Mouse (Mus musculus): ENCODE data around the gene Shld2.
"Not testable (repeated sequence)": the region's sequence is repeated elsewhere in the genome, so short reads cannot be mapped to it uniquely, and the experiment has no call there.

Gene Shld2

DNA sequence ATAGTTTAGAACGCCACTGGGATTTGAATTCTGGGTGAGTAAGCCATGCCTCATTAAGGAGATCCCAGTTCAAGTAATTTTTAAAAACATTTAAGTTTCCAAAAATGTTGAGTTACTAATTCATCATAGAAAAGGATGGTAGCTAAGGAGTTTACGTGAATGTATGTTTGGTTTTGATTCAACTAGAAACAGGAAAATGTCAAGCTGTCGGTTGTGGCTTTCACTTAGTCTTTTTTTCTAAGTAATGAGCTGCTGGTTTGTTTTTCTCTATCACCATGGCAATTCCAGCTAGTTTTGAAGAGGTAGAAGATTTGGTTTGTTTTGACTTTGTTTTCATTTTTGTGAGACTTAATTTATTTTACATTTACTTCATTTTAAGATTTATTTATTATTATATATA is 7.1 kb upstream of the Shld2 start:
- no peak for DNase-seq

DNA sequence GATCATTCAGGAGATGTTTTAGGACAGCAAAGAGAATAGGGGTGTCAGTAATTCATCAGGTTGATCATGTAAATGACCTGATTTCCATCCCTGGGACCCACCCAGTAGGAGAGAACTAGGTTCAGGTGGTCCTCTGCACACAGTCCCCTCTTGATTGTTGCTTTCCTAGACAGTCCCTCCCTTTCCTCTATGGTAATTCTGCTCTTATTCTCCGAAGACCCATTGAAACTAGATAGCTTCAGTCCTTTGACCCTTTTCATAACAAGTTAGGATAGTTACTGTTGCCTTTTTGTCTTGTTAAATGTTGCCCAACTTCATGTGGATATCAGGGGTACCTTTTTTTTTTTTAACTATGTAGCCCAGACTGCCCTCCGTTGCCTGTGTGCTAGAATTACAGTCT is 6.1 kb upstream of the Shld2 start:
- no peak for DNase-seq

DNA sequence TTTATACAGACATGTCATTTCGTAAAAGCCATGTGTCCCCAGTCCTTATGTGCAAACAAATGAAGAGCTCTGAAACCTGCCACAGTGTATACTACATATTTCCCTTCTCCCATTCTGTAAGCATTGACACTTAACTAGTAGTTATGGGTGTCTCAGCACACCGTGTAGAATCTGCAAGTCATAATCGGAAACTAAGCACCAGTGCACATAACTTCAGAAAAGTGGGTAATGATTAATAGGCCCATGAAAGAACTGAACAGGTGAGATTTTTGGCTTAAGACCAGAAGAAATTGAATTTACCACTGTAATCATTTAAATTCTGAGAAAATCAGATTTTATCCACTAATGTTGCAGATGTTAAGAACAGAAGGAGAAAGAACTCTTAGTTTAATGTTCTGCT is 4.5 kb upstream of the Shld2 start:
- no peak for DNase-seq

DNA sequence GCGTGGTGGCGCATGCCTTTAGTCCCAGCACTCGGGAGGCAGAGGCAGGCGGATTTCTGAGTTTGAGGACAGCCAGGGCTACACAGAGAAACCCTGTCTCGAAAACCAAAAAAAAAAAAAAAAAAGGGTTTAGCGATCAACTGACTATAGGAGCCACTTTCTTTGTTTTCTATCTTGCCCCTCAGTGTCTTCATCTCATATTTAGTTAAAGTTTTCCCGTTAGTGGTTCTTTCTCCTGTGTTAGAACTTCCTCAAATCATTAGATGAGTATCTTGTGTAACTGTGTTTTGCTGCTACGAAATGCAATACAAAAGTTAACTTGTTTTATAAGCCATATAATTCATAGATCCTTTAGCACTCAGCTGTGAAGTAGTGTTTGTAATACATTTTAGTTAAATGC is 4.1 kb upstream of the Shld2 start:
- not testable (repeated sequence) for DNase-seq

DNA sequence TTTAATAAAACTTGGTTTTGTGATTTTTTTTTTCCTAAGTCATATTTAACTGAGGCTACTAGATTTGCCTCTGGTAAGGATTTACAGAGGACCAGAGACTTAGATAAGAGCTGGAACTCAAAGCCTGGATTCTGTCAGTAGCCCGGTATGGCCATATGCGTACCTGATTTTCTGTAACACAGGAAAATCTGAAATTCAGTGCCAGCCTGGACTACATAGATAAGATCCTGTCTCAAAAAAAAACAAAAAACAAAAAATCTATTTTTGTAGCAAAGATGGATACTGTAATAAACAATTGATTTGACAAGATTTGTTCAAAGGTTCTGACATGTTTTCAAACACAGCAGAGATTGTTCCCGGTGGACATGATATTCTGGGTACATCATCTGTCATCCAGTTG is 3.3 kb upstream of the Shld2 start:
- no peak for DNase-seq

DNA sequence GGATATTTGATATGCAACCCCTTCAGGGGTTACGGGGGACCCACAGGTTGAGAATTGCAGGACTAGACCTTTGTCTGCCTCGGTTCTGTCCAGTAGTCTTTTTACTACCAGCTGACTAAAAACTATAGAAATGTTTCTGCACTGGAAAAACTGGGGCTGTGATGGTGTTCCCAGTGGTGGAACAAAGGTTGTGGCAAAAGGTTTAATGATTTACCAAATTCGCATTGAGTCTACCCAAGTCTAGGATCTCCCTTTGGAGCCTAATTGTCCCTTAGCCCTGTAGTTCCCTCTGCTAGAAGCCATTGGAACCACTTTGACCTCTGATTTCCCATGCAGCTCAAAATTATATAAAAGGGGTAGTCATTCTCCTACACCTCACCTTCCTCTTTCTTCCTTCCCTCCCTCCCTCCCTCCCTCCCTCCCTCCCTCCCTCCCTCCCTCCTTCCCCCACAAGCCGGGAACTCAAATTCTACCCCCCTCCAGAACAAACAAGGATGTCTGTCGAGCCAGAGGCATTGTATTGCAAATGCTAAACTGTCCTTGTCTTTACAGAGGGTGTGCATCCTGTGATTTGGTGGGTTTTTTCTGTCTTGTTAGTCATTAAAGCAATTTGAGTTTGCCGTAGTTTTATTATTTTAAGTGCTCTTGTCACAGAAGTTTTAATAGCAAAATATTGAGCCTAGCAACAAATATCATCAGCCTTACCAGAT is 2.2 kb upstream of the Shld2 start:
- peak; percentile 53 for DNase-seq

DNA sequence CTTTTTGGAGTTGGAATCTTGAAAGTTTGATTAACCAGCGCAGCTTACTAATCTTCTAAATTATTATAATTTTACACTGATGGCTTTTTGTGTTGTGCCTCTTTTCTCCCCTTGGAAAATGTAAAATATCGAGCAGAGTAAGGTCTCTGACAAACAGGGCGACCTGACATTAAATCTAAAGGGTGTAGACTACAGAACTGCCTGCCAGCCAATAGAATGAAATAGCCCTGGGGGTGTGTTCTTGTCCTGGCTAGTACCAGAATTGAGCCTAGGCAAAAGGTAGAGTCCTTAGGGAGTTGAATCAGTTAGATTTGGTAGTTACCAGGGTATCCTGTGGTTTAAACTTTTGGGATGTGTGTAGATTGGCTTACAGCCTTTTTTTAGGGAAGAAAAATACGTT is 1.4 kb upstream of the Shld2 start:
- DNase-seq, result no peak

DNA sequence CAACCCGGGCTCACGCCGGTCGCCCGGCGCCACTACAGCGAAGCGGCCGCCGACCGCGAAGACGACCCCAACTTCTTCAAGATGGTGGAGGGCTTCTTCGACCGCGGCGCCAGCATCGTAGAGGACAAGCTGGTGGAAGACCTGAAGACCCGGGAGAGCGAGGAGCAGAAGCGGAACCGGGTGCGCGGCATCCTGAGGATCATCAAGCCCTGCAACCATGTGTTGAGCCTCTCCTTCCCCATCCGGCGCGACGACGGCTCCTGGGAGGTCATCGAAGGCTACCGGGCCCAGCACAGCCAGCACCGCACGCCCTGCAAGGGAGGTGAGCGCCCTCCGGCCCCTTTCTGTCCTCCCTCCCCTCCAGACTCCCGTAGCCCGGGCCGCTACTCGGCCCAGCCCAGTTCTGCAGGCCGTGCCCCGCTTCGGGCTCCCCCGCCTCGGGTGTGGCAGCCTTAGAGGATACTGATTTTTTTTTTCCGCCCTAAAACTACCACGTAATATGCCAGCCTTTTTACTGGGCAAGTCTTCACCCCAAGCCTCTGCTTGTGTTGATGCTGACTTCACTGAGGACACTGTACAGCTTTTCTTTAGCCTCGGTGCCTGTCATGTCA is 833 bp upstream of the Shld2 start:
- peak; percentile 66 for DNase-seq

DNA sequence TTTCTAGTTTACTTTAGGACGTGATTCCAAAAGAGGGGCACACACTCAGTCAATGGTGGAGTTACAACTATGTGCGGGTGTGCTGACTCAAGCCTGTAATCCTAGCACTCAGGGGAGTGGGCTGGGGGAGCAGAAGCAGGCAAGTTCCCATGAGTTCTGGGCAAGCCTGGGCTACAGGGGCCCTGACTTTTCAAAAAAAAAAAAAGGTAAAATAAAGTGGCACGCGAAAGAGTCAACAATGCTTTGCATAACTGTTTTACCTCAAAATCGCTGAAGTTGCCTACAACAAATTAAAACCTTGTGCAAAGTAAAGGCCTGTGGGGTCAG is 423 bp downstream of the Shld2 start:
- no peak for DNase-seq

DNA sequence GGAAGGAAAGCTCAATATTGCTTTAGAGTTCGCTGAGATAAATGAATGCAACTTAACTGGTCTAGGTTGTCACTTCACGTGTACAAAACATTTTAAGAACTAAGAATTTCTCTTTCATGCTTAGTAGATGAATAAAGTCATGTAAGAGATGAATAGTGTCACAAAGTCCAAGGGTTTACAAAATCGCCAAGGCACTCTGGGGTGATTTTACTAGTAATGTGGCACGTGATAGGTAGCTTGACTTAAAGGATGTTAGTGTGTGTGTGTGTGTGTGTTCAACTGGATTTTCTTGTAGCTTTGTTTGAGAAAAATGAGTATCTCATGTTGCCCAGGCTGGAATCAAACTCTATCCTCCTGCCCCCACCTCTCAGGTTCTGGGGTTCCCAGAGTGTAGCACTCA is 1.0 kb downstream of the Shld2 start:
- no peak for DNase-seq

DNA sequence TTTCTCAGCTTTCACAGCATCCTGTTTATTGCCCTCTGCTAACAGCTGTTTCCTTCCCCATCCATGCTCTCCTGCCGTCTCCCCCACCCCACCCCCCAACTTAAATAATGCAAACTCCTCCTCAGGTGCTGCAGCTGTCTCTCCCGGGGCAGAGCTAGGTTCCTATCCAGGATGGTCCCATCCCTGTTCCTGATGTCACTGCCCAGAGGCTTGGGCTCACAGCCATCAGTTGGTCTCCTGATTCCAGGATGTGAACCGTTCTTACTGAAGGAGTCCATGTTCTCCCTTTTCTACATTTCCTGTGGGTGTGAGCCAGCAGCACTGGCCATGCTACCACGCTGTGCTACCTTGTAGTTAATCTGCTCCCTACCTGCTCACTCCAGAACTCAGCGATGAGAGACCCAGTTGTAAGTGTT is 7.0 kb downstream of the Shld2 start:
- DNase-seq, result peak; percentile 48

DNA sequence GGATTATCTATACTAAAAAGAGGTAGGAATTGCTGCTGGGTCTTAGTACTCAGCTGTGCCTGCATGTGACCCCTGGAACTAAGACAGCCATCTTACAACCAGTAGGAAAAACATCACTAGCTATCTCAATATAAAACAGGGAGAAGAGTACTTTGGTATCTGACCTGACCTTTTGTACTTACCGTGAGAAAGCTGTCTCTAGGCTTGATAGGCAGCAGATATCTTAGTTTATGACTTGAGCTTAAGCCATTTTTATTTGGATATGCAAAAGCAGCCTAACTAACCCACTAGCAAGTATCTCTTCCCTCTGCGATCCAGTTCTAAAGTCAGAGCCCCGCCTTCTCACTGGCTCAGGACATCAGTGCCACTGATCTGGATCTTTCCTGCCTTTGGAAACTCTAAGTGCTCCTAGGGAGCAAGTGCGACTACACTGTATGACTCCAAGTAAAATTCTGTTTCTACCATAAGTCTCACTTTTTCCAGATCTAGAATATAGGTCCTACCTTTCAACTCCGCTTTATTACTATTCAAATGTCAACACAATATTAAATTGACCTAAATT is 7.5 kb downstream of the Shld2 start:
- DNase-seq, result no peak

DNA sequence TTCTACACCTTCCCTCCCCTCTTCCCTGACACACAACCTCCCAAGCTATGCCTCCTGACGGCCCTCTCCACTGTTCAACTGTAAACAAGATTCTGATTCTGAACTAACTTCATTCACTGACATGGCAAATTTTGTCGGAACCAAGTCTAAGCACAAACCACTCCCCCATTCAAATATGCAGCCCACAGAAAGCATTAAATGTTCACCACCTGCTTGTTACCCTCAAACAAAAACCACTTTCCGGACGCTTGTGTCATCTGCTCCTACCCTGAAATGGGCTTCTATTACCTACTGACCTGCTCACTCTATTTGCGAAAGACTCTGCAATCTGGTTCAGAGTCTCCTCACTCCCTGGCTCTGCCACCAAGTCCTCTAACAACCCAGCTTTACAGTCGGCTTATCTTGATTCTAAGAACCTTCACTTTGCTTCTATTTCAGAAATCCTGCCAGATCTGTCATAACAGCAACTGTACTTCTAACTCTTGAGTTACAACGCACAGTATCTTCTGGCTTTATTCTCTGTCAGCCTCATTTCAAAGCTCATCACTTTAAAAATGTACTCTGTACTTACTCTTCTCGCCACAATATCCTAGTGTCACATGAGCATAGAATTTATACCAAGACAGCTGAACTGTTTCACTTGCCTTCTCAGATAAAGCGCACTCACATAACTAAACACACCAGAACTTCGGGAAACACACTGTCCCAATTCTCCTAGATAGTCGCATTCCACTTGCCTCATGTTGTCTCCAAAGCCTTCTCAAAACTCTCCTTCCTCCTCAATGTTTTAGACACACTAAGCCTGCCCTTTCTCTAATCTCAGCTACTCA is 11.2 kb downstream of the Shld2 start:
- DNase-seq, result no peak

DNA sequence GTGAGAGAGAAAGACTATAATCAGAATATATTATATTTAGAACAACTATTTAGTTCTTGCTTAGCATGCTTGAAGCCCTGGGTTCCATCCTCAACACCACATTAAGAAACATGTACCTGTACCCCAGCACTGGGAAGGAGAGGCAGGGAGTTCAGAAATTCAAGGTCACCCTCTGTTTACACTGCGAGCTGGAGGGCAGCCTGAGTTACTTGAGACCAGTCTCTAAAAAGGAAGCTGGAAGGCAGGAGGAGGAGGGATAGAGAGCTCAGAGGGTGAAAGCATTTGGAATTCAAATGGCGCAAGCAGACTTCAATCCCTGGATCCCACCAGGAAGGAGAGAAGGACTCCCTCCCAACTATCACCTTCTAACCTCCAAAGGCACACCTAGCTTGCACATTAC is 12.7 kb downstream of the Shld2 start:
- DNase-seq, result no peak

DNA sequence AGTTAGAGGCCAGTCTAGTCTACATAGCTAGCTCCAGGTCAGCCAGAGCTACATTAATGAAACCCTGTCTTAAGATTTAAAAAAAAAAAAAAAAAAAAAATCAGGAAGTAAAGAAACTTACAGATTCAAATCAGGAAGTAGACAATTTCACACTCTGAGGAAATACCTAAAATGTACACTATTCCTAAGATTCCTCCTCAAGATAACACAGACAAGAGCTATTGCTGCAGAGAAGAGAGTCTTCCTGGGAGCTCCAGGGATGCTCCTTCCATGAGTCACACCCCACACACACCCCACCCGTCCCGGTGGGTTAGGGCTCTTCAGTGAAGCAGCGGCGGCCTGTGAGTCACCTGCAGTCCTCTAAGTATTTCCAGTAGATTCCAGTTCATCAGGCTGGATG is 13.3 kb downstream of the Shld2 start:
- DNase-seq, result no peak

DNA sequence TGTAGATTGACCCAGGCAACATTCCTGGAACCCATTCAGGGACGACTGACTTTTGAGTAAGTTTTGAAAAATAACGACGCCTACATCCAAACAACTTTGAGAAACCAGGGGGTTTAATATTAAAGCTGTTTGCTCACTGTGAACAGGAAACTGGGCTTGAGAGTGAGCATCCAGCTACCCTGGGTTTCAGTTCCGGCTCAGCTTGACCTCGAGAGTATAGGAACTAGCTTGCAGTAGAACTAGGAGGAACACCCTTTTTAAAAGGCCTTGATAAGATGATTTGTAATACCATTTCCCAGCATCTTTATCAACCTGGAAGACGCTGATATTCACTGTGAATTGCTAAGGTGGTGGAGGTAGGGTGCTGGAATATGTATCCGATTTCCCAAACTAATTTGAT is 13.9 kb downstream of the Shld2 start:
- DNase-seq, result no peak

DNA sequence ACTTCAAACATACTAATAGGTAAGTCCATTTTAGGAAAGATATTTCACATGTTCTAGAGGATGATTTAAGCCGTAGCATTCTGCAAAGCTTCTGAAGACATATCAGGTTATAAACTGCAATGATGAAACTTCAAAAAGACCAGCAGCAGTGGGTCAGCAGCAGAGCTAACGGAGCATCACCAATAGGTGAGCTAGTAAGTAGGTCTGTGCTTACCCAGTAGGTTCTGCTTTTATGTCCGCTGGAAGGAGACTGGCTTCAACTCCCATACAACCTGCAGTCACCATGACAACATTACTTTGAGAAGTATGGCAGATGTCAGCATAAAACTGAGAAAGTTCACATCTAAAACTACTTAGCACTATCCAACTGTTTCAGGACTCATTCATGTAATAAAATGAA is 16.7 kb downstream of the Shld2 start:
- DNase-seq, result no peak

DNA sequence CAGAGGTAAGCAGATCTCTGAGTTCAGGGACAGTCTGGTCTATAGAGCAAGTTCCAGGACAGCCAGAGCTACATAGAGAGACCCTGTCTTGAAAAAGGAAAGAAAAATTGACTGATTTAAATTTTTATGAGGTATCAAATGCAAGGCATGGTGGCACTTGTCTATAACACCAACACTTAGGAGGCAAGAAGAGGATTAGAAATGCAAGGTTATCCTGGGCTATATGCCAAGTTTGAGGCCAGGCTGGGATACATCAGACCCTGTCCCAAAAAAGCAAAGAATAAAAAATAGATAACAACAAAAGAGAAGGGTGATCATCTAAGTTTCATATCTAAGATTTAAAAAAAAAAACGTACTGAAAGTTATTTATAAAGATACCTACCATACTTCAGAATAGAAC is 20.1 kb downstream of the Shld2 start:
- no peak for DNase-seq

DNA sequence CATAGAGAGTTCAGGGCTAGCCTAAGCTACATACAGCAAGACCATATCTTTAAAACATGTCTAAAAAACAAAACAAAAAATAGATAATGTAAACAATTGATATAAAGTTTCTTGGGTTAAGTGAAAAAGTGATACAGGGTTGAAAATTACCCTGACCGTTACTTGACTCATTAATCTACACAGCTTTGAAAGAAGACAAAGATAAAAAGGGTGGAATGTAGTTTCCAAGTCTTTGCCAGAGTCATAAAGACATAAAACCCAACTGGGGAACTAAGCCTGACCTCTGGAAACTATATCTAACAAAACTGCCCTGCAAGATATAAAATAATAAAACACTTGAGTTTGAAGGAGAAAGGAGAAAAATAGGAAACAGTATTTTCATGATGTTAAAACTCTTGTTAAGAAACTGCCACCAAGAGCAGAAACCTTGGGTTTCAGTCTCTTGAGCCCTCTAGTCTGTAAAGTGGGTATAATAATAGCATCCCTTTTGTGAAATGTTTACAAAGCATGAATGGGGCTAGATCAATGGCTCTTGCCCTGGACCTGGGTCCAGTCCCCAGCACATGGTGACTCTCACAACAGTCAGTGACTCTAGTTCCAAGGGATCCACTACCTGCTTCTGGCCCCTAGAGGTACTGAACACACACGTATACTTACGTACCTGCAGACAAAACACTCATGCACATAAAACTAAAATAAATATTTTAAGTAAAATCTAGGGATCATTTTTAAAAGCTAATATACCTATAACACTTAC is 20.9 kb downstream of the Shld2 start:
- DNase-seq, result no peak

DNA sequence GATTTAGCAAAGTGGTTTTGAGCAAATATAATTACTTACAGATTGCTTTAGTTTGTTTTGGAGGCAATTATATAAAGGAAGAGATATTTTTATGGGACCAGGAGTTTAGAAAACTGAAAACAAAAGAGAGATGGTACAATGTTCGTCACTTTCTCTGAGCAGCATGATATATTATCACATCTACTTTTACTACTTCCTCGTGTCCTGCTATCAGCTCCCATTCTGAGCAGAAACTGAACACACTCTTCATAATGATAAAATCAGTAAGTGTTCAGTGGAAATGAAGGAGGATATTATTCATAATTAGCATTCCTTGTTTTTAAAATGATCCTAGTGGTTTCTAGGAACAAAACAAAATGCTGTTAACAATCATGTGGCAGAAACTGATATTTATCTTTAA is 21.9 kb downstream of the Shld2 start:
- no peak for DNase-seq

DNA sequence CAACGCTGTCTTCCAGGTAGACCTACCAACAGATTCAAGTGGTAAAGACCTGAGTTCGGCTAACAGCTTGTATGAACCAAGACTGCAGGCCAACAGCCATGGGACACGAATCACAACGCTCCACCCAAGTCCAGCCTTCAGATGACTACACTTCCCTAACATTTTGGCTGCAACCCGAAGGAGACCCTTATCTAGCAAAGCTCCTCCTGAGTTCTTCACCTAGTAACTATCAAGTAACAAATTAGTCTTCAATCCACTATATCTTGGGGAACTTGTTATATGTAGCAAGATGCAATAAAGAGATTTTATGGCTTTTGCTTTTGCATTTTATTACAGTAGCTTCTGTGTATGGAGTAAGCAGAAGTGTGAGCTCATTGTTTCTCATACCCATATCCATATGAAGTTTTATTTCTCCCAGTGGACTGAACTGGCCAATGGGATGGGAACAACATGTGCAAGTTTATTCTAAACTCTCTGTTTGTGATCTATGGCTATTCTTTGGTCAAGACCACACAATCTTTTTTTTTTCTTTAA is 28.5 kb downstream of the Shld2 start:
- no peak for DNase-seq

DNA sequence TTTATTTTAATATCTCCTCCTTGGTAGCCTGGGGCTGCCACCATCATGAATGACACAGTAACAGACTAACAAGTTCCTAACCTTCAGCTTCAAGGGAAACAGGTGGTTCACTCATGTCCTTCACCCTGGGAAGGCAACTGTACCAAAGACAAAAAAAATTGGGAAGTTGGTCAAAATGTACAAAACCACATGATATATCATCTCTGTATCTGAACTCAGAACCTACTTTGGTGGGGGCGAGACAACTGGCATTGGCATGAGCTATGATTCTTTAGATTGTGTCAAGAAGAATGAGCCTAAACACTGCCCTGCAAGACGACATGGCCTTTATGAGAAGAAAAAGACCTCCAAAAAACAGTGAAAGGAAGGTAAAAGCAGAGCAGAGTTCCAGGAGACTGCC is 29.5 kb downstream of the Shld2 start:
- DNase-seq, result no peak

DNA sequence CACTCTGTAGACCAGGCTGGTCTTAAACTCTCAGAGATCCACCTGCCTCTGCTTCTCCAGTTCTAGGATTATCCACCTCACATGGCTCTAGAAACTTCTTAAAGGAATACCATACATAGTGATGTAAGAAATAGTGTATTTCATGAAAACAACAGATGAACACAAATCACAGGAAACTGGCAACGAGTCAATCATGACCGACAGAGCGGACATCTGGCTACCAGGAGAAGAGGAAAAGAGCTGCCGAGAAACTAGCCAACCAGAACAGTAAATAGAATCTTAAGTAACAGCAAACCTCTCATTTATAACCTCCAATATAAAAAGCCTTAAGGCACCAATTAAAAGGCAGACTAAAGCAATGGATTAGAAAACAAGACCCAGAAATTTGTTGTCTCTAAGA is 30.6 kb downstream of the Shld2 start:
- DNase-seq, result no peak

All from kidney, adult 18-20 months (tissue).